Mouse (Mus musculus): ENCODE data around the gene Tenm2.

Gene Tenm2

GRCm38 (mm10) chr11:37235914-37236600, at the start of gene Tenm2:
Gene Tenm2, minus strand, starts transcription at chr11:37235964.
- DNase-seq, result peak; percentile 76

GRCm38 (mm10) chr11:37285186-37285585, 49.4 kb upstream of the Tenm2 start:
- DNase-seq, result no peak

- DNase-seq, result no peak
These were observed 13.0 kb upstream of the Tenm2 start for GRCm38 (mm10) chr11:37248796-37249195.

- peak; percentile 40 for DNase-seq
These were observed 1.4 kb upstream of the Tenm2 start for GRCm38 (mm10) chr11:37237096-37237725.

GRCm38 (mm10) chr11:37236601-37237083, 878 bp upstream of the Tenm2 start:
- DNase-seq, result peak; percentile 72

- peak; percentile 7 for DNase-seq
These were observed 556 bp downstream of the Tenm2 start for GRCm38 (mm10) chr11:37235021-37235795.

GRCm38 (mm10) chr11:37227404-37227803, 8.4 kb downstream of the Tenm2 start:
- no peak for DNase-seq

- no peak for DNase-seq
These were observed 8.8 kb downstream of the Tenm2 start for GRCm38 (mm10) chr11:37226943-37227342.

GRCm38 (mm10) chr11:37222737-37223136, 13.0 kb downstream of the Tenm2 start:
- no peak for DNase-seq

- DNase-seq, result no peak
These were observed 13.7 kb downstream of the Tenm2 start for GRCm38 (mm10) chr11:37222056-37222455.

- DNase-seq, result no peak
These were observed 14.8 kb downstream of the Tenm2 start for GRCm38 (mm10) chr11:37220921-37221320.

- peak; percentile 22 for DNase-seq
These were observed 49.6 kb downstream of the Tenm2 start for GRCm38 (mm10) chr11:37186132-37186531.

GRCm38 (mm10) chr11:37177426-37177825, 58.3 kb downstream of the Tenm2 start:
- DNase-seq, result no peak

GRCm38 (mm10) chr11:37153933-37154880, 81.6 kb downstream of the Tenm2 start:
- DNase-seq, result no peak

GRCm38 (mm10) chr11:37153382-37153781, 82.4 kb downstream of the Tenm2 start:
- no peak for DNase-seq

- DNase-seq, result no peak
These were observed 85.8 kb downstream of the Tenm2 start for GRCm38 (mm10) chr11:37150011-37150410.

- no peak for DNase-seq
These were observed 91.8 kb downstream of the Tenm2 start for GRCm38 (mm10) chr11:37143996-37144395.

- no peak for DNase-seq
These were observed 92.3 kb downstream of the Tenm2 start for GRCm38 (mm10) chr11:37143478-37143877.

- DNase-seq, result no peak
These were observed 106.9 kb downstream of the Tenm2 start for GRCm38 (mm10) chr11:37128893-37129292.

- DNase-seq, result no peak
These were observed 117.7 kb downstream of the Tenm2 start for GRCm38 (mm10) chr11:37118058-37118457.

- no peak for DNase-seq
These were observed 120.6 kb downstream of the Tenm2 start for GRCm38 (mm10) chr11:37115188-37115587.

GRCm38 (mm10) chr11:37107069-37107468, 128.7 kb downstream of the Tenm2 start:
- DNase-seq, result no peak
